Mouse (Mus musculus): ENCODE data around the gene Spo11. TPM values are rescaled to one million over a fixed set of nuclear protein-coding genes. Genes with fewer than 3 reads are reported as not detected.

The Spo11 gene
- polyA plus RNA-seq, 1 experiment, result not detected

DNA sequence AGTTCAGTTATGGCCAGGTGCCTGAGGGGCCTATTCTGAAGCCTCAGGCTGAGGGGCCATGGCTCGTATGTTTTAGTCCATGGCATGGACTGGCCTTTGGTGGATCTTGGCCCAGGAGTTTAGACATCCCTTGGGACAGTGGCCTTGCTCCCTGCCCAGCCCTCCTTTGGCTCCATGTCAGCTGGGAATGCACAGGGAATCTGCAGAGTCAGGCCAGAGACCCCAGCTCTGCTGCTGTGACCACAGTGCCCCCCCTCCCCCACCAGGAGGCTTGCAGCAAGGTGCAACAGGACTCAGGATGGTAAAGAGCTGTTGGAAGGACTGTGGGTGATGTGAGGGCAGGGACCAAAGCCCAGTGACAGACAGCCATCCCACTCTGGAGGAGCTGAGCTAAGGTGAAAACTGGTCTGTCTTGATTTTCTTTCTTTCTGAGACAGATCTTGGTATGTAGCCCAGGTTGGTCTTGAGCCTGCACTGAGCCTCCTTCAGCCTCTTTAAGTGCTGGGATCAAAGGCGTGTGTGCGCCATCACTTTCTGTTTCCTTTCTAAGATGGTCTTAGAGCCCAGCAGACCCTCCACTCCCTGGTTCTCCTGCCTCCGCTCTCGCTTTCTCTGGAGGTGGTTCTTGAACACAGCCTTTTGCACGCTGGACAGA lies 49.8 kb downstream of the Spo11 start:
- no peak overlapping the region for H3K4me3 ChIP-seq (ENCODE audit: insufficient read depth, low read length)
- no peak for TF ChIP-seq CTCF (IDR thresholded peaks at IDR 0.05; ENCODE audit: low read depth, low read length)
- no peak for TF ChIP-seq POLR2A (IDR thresholded peaks at IDR 0.05; ENCODE audit: borderline replicate concordance, low read depth, low read length)
- peaks cover 23% of the 10 kb centered on the region for H3K4me1 ChIP-seq (ENCODE audit: control insufficient read depth, insufficient read depth, low read length)
- no peak overlapping the region for H3K27ac ChIP-seq (ENCODE audit: insufficient read depth, low read depth, low read length)

DNA sequence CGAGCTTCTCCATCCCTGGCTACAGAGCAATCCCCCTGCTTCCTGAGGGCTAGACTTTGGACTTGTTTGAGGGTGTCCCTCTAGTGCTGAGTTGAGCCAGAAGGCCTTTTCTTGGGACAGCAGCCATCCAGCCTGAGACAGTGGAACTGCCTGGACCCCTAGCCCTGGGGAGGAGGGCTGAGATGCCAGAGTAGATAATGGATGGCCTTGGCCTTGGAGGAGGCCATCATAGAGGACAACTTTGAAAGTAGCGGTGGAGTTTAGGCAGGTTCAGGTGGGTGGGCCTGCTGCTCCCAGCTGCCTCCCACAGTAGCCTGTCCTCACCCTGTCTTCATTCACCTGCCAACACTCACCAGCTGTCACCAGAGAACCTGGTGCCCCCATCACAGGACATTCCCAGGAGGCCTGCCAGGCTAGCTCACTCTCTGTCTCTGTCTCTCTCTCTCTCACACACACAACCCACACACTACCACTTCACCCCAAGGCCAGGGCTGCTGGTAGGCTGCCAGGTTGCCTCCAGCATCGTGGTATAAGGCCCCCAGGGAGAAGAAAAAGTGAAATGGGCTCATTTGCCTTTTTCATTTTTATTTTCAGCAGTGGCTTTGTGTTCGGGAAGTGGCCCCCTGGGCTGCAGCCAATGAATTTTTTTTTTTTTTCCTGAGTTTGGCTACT lies 50.5 kb downstream of the Spo11 start:
- H3K4me1 ChIP-seq (ENCODE audit: control insufficient read depth, insufficient read depth, low read length), result peaks cover 23% of the 10 kb centered on the region
- no peak overlapping the region for H3K4me3 ChIP-seq (ENCODE audit: insufficient read depth, low read length)
- TF ChIP-seq POLR2A (IDR thresholded peaks at IDR 0.05; ENCODE audit: borderline replicate concordance, low read depth, low read length) (no peak), CTCF (IDR thresholded peaks at IDR 0.05; ENCODE audit: low read depth, low read length) (no peak)
- H3K27ac ChIP-seq (ENCODE audit: insufficient read depth, low read depth, low read length), result no peak overlapping the region

DNA sequence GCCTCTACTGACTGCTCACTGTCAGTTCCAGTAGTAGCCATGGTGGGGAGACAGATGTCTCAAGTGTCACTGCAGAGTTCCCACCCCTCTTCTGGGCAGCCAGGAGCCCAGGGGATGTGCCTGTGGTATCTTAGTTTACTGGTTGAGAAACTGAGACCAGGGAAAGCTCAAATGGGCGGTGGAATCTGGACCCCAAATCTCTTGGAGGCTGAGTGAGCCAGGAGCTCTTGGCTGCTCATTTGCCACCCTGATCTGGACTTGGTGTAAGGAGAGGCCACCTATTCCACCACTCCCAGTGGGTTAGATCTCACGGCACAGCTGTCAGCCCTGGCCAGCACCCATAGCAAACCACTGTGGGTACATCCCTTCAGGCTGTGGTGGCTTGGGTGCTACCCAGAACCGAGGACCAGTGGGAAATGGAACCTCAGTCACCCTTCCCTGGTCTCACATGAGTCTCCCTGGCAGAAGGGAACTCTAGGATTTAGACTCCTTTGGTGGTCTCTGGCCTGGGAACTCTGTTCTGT lies 51.1 kb downstream of the Spo11 start:
- H3K4me1 ChIP-seq (ENCODE audit: control insufficient read depth, insufficient read depth, low read length), result peaks cover 17% of the 10 kb centered on the region

DNA sequence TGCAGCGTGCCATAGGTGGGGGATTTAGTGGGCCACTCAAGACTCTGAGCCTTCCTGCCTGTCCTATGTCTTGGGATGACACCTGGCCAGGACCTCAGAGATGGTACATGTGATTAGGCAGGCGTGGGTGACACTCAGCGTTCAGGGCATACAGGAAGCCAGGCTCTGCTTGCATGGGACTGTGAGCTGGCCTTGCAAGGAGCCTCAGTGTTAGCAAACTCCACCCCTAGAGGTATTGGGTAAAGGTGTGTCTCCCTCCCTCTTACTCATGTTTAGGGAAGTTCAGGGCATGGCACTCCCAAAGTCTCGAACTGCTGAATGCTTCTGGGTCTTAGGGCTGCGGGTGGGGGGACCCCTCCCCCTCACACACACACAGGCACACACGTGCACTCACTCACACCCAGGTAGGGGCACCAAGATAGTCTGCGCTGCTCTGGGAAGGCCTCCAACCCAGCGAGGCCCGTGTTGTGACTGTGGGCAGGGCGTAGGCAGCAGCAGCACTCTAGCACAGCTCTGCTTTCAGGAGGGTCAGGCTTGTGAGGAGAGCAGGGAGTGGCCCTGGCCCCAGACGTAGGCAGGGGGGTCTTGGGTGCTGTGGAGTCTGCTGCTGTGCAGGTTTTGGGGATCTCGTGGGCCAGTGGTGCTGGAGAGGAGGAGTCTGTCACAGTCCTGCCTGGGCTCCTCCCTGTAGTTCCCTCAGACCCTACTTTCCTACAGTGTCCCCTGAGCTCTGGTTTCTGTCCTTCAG lies 53.3 kb downstream of the Spo11 start:
- no peak overlapping the region for H3K4me3 ChIP-seq (ENCODE audit: insufficient read depth, low read length)
- H3K4me1 ChIP-seq (ENCODE audit: control insufficient read depth, insufficient read depth, low read length), result peaks cover 7% of the 10 kb centered on the region
- H3K27ac ChIP-seq (ENCODE audit: insufficient read depth, low read depth, low read length), result no peak overlapping the region
- TF ChIP-seq CTCF (IDR thresholded peaks at IDR 0.05; ENCODE audit: low read depth, low read length) (no peak), POLR2A (IDR thresholded peaks at IDR 0.05; ENCODE audit: borderline replicate concordance, low read depth, low read length) (no peak)

More for the DNA sequence above, 51.1 kb downstream of the Spo11 start:
- TF ChIP-seq POLR2A (IDR thresholded peaks at IDR 0.05; ENCODE audit: borderline replicate concordance, low read depth, low read length) (no peak), CTCF (IDR thresholded peaks at IDR 0.05; ENCODE audit: low read depth, low read length) (no peak)
- Histone ChIP-seq H3K27ac (ENCODE audit: insufficient read depth, low read depth, low read length) (no peak overlapping the region), H3K4me3 (ENCODE audit: insufficient read depth, low read length) (no peak overlapping the region)

DNA sequence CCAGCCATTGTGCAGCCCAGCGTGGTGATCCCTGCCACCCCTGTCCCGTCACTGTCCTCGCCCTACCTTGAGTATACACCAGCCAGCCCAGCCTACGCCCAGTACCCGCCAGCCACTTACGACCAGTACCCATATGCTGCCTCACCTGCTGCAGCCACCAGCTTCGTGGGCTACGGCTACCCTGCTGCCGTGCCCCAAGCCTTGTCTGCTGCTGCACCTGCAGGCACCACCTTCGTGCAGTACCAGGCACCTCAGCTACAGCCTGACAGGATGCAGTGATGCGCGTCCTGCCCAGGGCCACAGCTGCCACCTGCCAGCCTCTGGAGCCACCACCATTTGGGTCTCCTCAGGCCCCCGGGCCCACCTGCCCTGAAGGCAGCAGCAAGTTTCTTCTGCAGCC lies 56.0 kb downstream of the Spo11 start:
- Histone ChIP-seq H3K27ac (ENCODE audit: insufficient read depth, low read depth, low read length) (no peak overlapping the region), H3K4me3 (ENCODE audit: insufficient read depth, low read length) (no peak overlapping the region), H3K4me1 (ENCODE audit: control insufficient read depth, insufficient read depth, low read length) (no peaks in the 10 kb centered on the region)
- TF ChIP-seq POLR2A (IDR thresholded peaks at IDR 0.05; ENCODE audit: borderline replicate concordance, low read depth, low read length) (no peak), CTCF (IDR thresholded peaks at IDR 0.05; ENCODE audit: low read depth, low read length) (no peak)

DNA sequence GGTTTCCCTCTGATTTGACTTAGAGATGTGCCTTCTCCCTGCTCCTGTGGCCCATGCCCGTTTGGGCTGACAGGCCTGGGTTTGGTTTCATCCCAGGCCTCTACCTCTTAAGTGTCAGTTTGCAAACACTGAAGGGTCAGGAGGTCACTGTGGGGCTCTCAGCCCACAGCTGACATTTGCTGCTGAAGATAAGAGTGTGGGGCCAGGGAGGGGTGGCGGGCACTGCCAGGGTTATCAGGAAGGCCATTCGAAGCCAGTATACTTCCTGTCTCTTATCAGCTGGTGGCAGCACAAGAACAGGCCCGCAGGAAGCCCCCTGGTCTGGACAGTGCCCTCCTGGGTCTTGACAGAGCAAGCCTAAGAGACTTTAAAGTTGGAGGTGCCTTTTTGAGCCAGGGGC lies 57.5 kb downstream of the Spo11 start:
- Histone ChIP-seq H3K27ac (ENCODE audit: insufficient read depth, low read depth, low read length) (no peak overlapping the region), H3K4me1 (ENCODE audit: control insufficient read depth, insufficient read depth, low read length) (no peaks in the 10 kb centered on the region), H3K4me3 (ENCODE audit: insufficient read depth, low read length) (no peak overlapping the region)
- no peak for TF ChIP-seq CTCF (IDR thresholded peaks at IDR 0.05; ENCODE audit: low read depth, low read length)
- no peak for TF ChIP-seq POLR2A (IDR thresholded peaks at IDR 0.05; ENCODE audit: borderline replicate concordance, low read depth, low read length)

DNA sequence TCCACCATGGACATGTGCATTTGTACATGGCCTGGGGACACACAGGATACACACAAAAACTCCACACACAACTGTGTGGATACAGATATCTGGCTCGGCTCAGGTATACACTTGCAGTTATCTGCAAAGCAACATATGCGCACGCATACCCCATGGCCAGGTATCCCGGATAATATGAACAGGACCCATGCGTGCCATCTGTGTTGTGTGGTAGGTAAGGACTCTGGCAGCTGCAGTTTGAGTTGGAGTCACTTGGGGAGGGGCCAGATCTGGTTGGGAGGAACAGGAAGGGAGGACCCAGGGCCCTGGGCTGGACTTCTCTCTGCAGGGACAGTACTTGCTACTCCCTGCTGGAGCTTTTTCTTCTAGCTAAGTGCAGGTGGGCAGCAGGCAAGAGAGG lies 58.2 kb downstream of the Spo11 start:
- no peak overlapping the region for H3K4me3 ChIP-seq (ENCODE audit: insufficient read depth, low read length)
- TF ChIP-seq POLR2A (IDR thresholded peaks at IDR 0.05; ENCODE audit: borderline replicate concordance, low read depth, low read length), result no peak
- TF ChIP-seq CTCF (IDR thresholded peaks at IDR 0.05; ENCODE audit: low read depth, low read length), result no peak
- no peak overlapping the region for H3K27ac ChIP-seq (ENCODE audit: insufficient read depth, low read depth, low read length)
- no peaks in the 10 kb centered on the region for H3K4me1 ChIP-seq (ENCODE audit: control insufficient read depth, insufficient read depth, low read length)

DNA sequence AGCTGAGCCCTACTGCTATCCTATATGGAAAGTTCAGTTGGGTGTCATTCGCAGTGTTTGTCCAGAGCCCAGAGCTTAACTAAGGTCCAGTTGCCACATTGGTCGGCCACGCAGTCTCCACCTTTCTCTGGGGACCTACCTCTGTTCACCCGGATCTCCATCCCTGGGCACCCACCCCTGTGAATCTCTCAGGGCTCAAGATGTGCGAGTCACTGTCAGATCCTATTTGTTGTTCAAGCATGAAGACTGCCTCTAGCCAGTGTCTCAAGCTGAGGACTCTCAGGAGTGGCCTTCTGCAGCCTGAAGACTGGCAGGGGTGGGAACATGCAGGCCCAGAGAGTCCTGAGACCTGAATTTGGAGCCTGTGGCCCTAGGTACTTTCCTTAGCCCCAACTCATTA lies 58.6 kb downstream of the Spo11 start:
- H3K27ac ChIP-seq (ENCODE audit: insufficient read depth, low read depth, low read length), result no peak overlapping the region
- H3K4me3 ChIP-seq (ENCODE audit: insufficient read depth, low read length), result no peak overlapping the region
- TF ChIP-seq CTCF (IDR thresholded peaks at IDR 0.05; ENCODE audit: low read depth, low read length) (no peak), POLR2A (IDR thresholded peaks at IDR 0.05; ENCODE audit: borderline replicate concordance, low read depth, low read length) (no peak)
- no peaks in the 10 kb centered on the region for H3K4me1 ChIP-seq (ENCODE audit: control insufficient read depth, insufficient read depth, low read length)

DNA sequence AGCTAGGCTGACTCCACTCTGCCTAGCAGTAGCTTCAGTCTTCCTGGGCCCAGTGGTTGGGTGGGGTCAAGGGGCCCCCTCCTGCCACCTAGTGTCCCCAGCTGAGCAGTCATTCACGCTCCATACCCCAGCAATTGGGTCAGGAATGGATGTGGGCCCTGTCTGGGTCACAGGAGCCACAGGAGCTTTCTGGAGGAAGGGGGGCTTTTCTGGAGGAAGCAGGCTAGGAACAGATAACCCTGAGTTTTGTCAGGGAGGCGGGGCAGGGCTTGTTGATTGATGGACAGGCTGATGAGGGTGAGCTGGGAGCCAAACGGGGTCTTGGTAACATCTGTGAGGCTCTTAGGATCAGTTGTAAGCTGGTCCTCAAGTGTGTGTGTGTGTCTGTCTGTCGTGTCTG lies 59.1 kb downstream of the Spo11 start:
- TF ChIP-seq CTCF (IDR thresholded peaks at IDR 0.05; ENCODE audit: low read depth, low read length) (no peak), POLR2A (IDR thresholded peaks at IDR 0.05; ENCODE audit: borderline replicate concordance, low read depth, low read length) (no peak)
- no peak overlapping the region for H3K4me3 ChIP-seq (ENCODE audit: insufficient read depth, low read length)
- H3K27ac ChIP-seq (ENCODE audit: insufficient read depth, low read depth, low read length), result no peak overlapping the region
- H3K4me1 ChIP-seq (ENCODE audit: control insufficient read depth, insufficient read depth, low read length), result no peaks in the 10 kb centered on the region

DNA sequence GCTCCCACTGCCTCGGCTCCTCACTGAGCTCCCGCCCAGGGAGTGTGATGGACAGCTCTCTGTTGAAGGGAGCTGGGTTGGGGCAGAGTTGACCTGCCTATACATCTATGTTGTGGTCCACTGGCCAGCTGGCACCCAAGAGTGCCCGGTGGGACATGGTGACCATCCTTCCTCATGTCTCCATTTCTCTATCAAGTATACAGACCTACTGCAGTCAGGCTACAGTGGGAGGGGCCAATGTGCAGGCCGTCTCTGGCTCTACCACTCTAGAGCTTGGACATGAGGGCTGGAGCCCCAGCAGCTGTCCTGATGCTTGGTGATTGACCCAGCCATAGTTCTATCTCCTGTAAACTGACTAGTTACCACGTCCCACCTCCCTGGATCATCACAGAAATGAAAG lies 59.8 kb downstream of the Spo11 start:
- no peaks in the 10 kb centered on the region for H3K4me1 ChIP-seq (ENCODE audit: control insufficient read depth, insufficient read depth, low read length)

More for the DNA sequence above, 59.8 kb downstream of the Spo11 start:
- Histone ChIP-seq H3K4me3 (ENCODE audit: insufficient read depth, low read length) (no peak overlapping the region), H3K27ac (ENCODE audit: insufficient read depth, low read depth, low read length) (no peak overlapping the region)
- TF ChIP-seq POLR2A (IDR thresholded peaks at IDR 0.05; ENCODE audit: borderline replicate concordance, low read depth, low read length), result no peak
- no peak for TF ChIP-seq CTCF (IDR thresholded peaks at IDR 0.05; ENCODE audit: low read depth, low read length)
